Mouse (Mus musculus) heart, embryonic 14.5 days (tissue): ENCODE measurements at regions not wholly inside any gene's neighbourhood (a gene's known extent, or its start where the extent isn't known, plus 50 kb on each side); places are given as distances from the start of the nearest gene placed in this dataset.

Experiments used
- ATAC-seq: fragments of 200-750 bp; cut with Nextera tagmentation; 2 replicates; pipeline ENCODE4 v1.8.0; 2017; ENCODE audit warnings: low read depth, moderate TSS enrichment; ENCODE audit not compliant: insufficient number of reproducible peaks, insufficient read depth, low FRiP score
- H3K27ac ChIP-seq, 2 experiments: fragments of 200-500 bp in 1 of 2; fragments of 300-500 bp in 1 of 2; sonication (generic) in 1 of 2; replicated peaks in 1 of 2; 2 replicates each; pipeline ENCODE4 v1.5.1; 2012 to 2014; ENCODE audit warnings: low read depth in 2 of 2, low read length in 2 of 2, control low read depth in 1 of 2, mild to moderate bottlenecking in 1 of 2, mixed read lengths in 1 of 2; ENCODE audit not compliant: control insufficient read depth in 1 of 2, insufficient read depth in 1 of 2
- H3K27me3 ChIP-seq: fragments of 300-500 bp; sonication (generic); 2 replicates; pipeline ENCODE4 v1.6.1; 2014; ENCODE audit warnings: mild to moderate bottlenecking, low read length, control low read depth; ENCODE audit not compliant: control insufficient read depth, insufficient read depth
- H3K36me3 ChIP-seq: fragments of 300-500 bp; sonication (generic); 2 replicates; pipeline ENCODE4 v1.6.1; 2014; ENCODE audit warnings: mild to moderate bottlenecking, control low read depth, low read length, mixed read lengths; ENCODE audit not compliant: control insufficient read depth, insufficient read depth
- H3K4me1 ChIP-seq, 2 experiments: fragments of 200-500 bp in 1 of 2; fragments of 300-500 bp in 1 of 2; sonication (generic) in 1 of 2; 2 replicates each; pipeline ENCODE4 v1.6.1; 2012 to 2014; ENCODE audit warnings: low read length in 2 of 2, control low read depth in 1 of 2, mixed read lengths in 1 of 2; ENCODE audit not compliant: control insufficient read depth in 2 of 2, insufficient read depth in 2 of 2
- H3K4me2 ChIP-seq: fragments of 300-500 bp; sonication (generic); 2 replicates; pipeline ENCODE4 v1.6.1; 2014; ENCODE audit warnings: mild to moderate bottlenecking, low read length
- H3K4me3 ChIP-seq, 2 experiments: fragments of 200-500 bp in 1 of 2; fragments of 300-500 bp in 1 of 2; sonication (generic) in 1 of 2; 2 replicates each; pipeline ENCODE4 v1.5.1; 2012 to 2014; ENCODE audit warnings: low read length in 2 of 2, mild to moderate bottlenecking in 2 of 2, control low read depth in 1 of 2, low read depth in 1 of 2, moderate library complexity in 1 of 2; ENCODE audit not compliant: control insufficient read depth in 1 of 2, insufficient read depth in 1 of 2
- H3K9ac ChIP-seq: fragments of 300-500 bp; sonication (generic); 2 replicates; pipeline ENCODE4 v1.6.1; 2014; ENCODE audit warnings: mild to moderate bottlenecking, low read length
- H3K9me3 ChIP-seq: fragments of 300-500 bp; sonication (generic); 2 replicates; pipeline ENCODE4 v1.6.1; 2016; ENCODE audit warnings: low read length, control low read depth; ENCODE audit not compliant: control insufficient read depth
- WGBS: fragments of 180-500 bp; shearing (Covaris S2); extraction: QIAGEN DNeasy Blood & Tissue Kit; methylation state at CpG from one replicate; pipeline ENCODE4 v1.1.7; 2014; 5-methylcytosine and 5-hydroxymethylcytosine counted together

GRCm38 (mm10) chr9:27453476-27453875, 56.9 kb downstream of the Spata19 start:
- no peaks in the 10 kb centered on the region for H3K36me3 ChIP-seq
- 79% methylated on average over 2 of the region's 2 CpGs for WGBS

GRCm38 (mm10) chr9:27453924-27454652, 57.5 kb downstream of the Spata19 start:
- Histone ChIP-seq H3K4me3 (no peak overlapping the region), H3K4me2 (no peak overlapping the region), H3K27ac (no peak overlapping the region), H3K9ac (no peak overlapping the region), H3K9me3 (no peaks in the 10 kb centered on the region), H3K36me3 (no peaks in the 10 kb centered on the region), H3K27me3 (no peaks in the 10 kb centered on the region), H3K4me1 (no peaks in the 10 kb centered on the region)
- ATAC-seq = no peak
- 58% methylated on average over 10 of the region's 10 CpGs for WGBS

More at GRCm38 (mm10) chr9:27453476-27453875, 56.9 kb downstream of the Spata19 start:
- ATAC-seq = no peak
- H3K9me3 ChIP-seq = no peaks in the 10 kb centered on the region
- no peaks in the 10 kb centered on the region for H3K27me3 ChIP-seq
- no peak overlapping the region for H3K4me3 ChIP-seq
- no peak overlapping the region for H3K27ac ChIP-seq
- no peaks in the 10 kb centered on the region for H3K4me1 ChIP-seq
- no peak overlapping the region for H3K4me2 ChIP-seq
- H3K9ac ChIP-seq = no peak overlapping the region

- Histone ChIP-seq H3K9ac (no peak overlapping the region), H3K27me3 (no peaks in the 10 kb centered on the region), H3K36me3 (no peaks in the 10 kb centered on the region), H3K27ac (no peak overlapping the region), H3K4me1 (no peaks in the 10 kb centered on the region), H3K4me3 (no peak overlapping the region), H3K9me3 (no peaks in the 10 kb centered on the region), H3K4me2 (no peak overlapping the region)
- 57% methylated on average over 3 of the region's 3 CpGs for WGBS
- no peak for ATAC-seq
Observed at GRCm38 (mm10) chr9:27458335-27459040, 61.9 kb downstream of the Spata19 start.

GRCm38 (mm10) chr9:27461029-27461428, 64.4 kb downstream of the Spata19 start:
- no peaks in the 10 kb centered on the region for H3K27me3 ChIP-seq
- no peak overlapping the region for H3K27ac ChIP-seq
- H3K4me1 ChIP-seq = no peaks in the 10 kb centered on the region
- H3K4me3 ChIP-seq = no peak overlapping the region
- H3K36me3 ChIP-seq = no peaks in the 10 kb centered on the region
- WGBS = 34% methylated on average over 8 of the region's 8 CpGs
- H3K9me3 ChIP-seq = no peaks in the 10 kb centered on the region
- H3K9ac ChIP-seq = no peak overlapping the region
- H3K4me2 ChIP-seq = 0 out of 2 replicates have a peak overlapping the region, but pooled peaks have one; percentile 8
- ATAC-seq = no peak

- WGBS = 79% methylated on average over 1 of the region's 1 CpGs
- no peak overlapping the region for H3K4me3 ChIP-seq
- H3K36me3 ChIP-seq = no peaks in the 10 kb centered on the region
- no peaks in the 10 kb centered on the region for H3K27me3 ChIP-seq
- no peak overlapping the region for H3K27ac ChIP-seq
- no peak for ATAC-seq
- H3K4me1 ChIP-seq = no peaks in the 10 kb centered on the region
- H3K4me2 ChIP-seq = no peak overlapping the region
- no peak overlapping the region for H3K9ac ChIP-seq
- H3K9me3 ChIP-seq = no peaks in the 10 kb centered on the region
Observed at GRCm38 (mm10) chr9:27464006-27464405, 67.4 kb downstream of the Spata19 start.

GRCm38 (mm10) chr9:27475468-27475867, 78.9 kb downstream of the Spata19 start:
- Histone ChIP-seq H3K4me2 (no peak overlapping the region), H3K36me3 (no peaks in the 10 kb centered on the region), H3K4me1 (peaks cover 0 to 4% of the 10 kb centered on the region in 2 experiments; a peak in 2 of 4 replicates), H3K27ac (no peak overlapping the region), H3K9ac (no peak overlapping the region), H3K9me3 (no peaks in the 10 kb centered on the region), H3K27me3 (no peaks in the 10 kb centered on the region), H3K4me3 (no peak overlapping the region)
- no peak for ATAC-seq
- WGBS = 42% methylated on average over 10 of the region's 10 CpGs

GRCm38 (mm10) chr9:27476636-27477035, 80.0 kb downstream of the Spata19 start:
- Histone ChIP-seq H3K9ac (no peak overlapping the region), H3K27ac (no peak overlapping the region), H3K36me3 (no peaks in the 10 kb centered on the region), H3K4me2 (no peak overlapping the region), H3K4me1 (peaks cover 0 to 4% of the 10 kb centered on the region in 2 experiments; a peak in 2 of 4 replicates), H3K9me3 (no peaks in the 10 kb centered on the region), H3K27me3 (no peaks in the 10 kb centered on the region), H3K4me3 (no peak overlapping the region)
- no peak for ATAC-seq
- WGBS = 79% methylated on average over 5 of the region's 5 CpGs
